Mouse (Mus musculus) thymus, adult 2 months (tissue): Measurements from ENCODE around the gene Spsb1.

ENCODE experiments used
- CTCF ChIP-seq: fragments of 200-500 bp; IDR thresholded peaks from 2 replicates; pipeline ENCODE4 v1.5.1; 2012; ENCODE audit warnings: mild to moderate bottlenecking, control low read depth, low read length, moderate library complexity, borderline replicate concordance; ENCODE audit not compliant: control insufficient read depth, poor library complexity, insufficient read depth; ENCODE audit errors: extremely low read depth
- POLR2A ChIP-seq: fragments of 200-500 bp; IDR thresholded peaks from 2 replicates; pipeline ENCODE4 v1.6.1; 2012; ENCODE audit warnings: mild to moderate bottlenecking, low read length, control low read depth, moderate library complexity; ENCODE audit not compliant: control insufficient read depth, poor library complexity, insufficient read depth; ENCODE audit errors: extremely low read depth

DNA sequence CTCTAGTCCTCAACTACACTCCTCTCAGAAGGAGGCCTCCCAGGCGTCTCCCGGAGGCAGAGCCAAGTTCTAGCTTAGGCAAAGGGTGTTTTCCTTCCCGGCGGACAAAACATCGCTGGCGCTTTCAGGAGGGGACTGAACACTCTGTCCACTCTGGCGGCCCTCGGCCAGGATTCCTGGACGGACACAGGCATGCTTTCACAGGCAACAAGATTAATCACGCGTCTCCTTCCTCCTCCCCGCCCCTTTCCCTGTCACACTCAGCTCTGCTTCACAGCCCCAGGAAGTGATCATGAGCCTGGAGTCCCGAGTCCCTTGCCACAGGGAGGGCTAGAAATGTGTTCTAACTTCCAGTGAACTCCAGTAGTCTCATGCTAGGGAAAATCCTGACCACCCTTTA is 65.0 kb downstream of the Spsb1 start:
- TF ChIP-seq CTCF (no peak), POLR2A (no peak)
